Mouse (Mus musculus): ENCODE measurements around the gene Fam207a. TPM values are rescaled to one million over a fixed set of nuclear protein-coding genes. Genes with fewer than 3 reads are reported as not detected.

Fam207a gene
- polyA plus RNA-seq, 1 experiment from 2014 or later: 43.8 TPM

- Histone ChIP-seq H3K27ac (replicated peaks; ENCODE audit: low read depth, low read length) (no peak overlapping the region), H3K9ac (ENCODE audit: low read length) (no peak overlapping the region), H3K4me3 (ENCODE audit: low read depth, low read length) (no peak overlapping the region), H3K9me3 (ENCODE audit: control insufficient read depth, low read length) (peaks cover under 1% of the 10 kb centered on the region; the same call in 1 of the 2 replicates), H3K4me1 (ENCODE audit: control insufficient read depth, insufficient read depth, low read length) (peaks cover 7% of the 10 kb centered on the region), H3K4me2 (ENCODE audit: low read depth, severe bottlenecking) (no peak overlapping the region), H3K27me3 (ENCODE audit: control insufficient read depth, insufficient read depth, low read length) (no peaks in the 10 kb centered on the region), H3K36me3 (ENCODE audit: control insufficient read depth, insufficient read depth, low read length) (no peaks in the 10 kb centered on the region)
- ATAC-seq (ENCODE audit: insufficient number of reproducible peaks, low FRiP score, low TSS enrichment, low read depth): no peak
- no peak for DNase-seq (ENCODE audit: low spot score)
These were observed 65.5 kb downstream of the Fam207a start for GRCm38 (mm10) chr10:77450159-77450464.

GRCm38 (mm10) chr10:77449315-77450158 is 66.0 kb downstream of the Fam207a start:
- H3K4me3 ChIP-seq (ENCODE audit: low read depth, low read length): no peak overlapping the region
- H3K4me2 ChIP-seq (ENCODE audit: low read depth, severe bottlenecking): peak overlapping the region; percentile 31; the same call in 1 of the 2 replicates
- peak; percentile 47 for DNase-seq (ENCODE audit: low spot score)
- H3K9ac ChIP-seq (ENCODE audit: low read length): no peak overlapping the region; the same call in 1 of the 2 replicates
- H3K36me3 ChIP-seq (ENCODE audit: control insufficient read depth, insufficient read depth, low read length): no peaks in the 10 kb centered on the region
- peaks cover 7% of the 10 kb centered on the region for H3K4me1 ChIP-seq (ENCODE audit: control insufficient read depth, insufficient read depth, low read length)
- H3K9me3 ChIP-seq (ENCODE audit: control insufficient read depth, low read length): peaks cover 6% of the 10 kb centered on the region; the same call in 1 of the 2 replicates
- WGBS: 32% methylated on average over 23 of the region's 23 CpGs
- no peak overlapping the region for H3K27ac ChIP-seq (replicated peaks; ENCODE audit: low read depth, low read length)
- ATAC-seq (ENCODE audit: insufficient number of reproducible peaks, low FRiP score, low TSS enrichment, low read depth): peak; percentile 73; the same call in 1 of the 2 replicates
- no peaks in the 10 kb centered on the region for H3K27me3 ChIP-seq (ENCODE audit: control insufficient read depth, insufficient read depth, low read length)

GRCm38 (mm10) chr10:77448698-77449247 is 66.8 kb downstream of the Fam207a start:
- Histone ChIP-seq H3K4me3 (ENCODE audit: low read depth, low read length) (no peak overlapping the region), H3K4me2 (ENCODE audit: low read depth, severe bottlenecking) (peak overlapping the region; percentile 31; the same call in 1 of the 2 replicates)
- WGBS: 73% methylated on average over 6 of the region's 6 CpGs

GRCm38 (mm10) chr10:77448209-77448608 is 67.4 kb downstream of the Fam207a start:
- H3K4me1 ChIP-seq (ENCODE audit: control insufficient read depth, insufficient read depth, low read length): peaks cover 7% of the 10 kb centered on the region
- H3K4me2 ChIP-seq (ENCODE audit: low read depth, severe bottlenecking): no peak overlapping the region
- no peak for DNase-seq (ENCODE audit: low spot score)
- H3K9ac ChIP-seq (ENCODE audit: low read length): no peak overlapping the region
- 83% methylated on average over 7 of the region's 7 CpGs for WGBS
- H3K36me3 ChIP-seq (ENCODE audit: control insufficient read depth, insufficient read depth, low read length): no peaks in the 10 kb centered on the region
- no peak overlapping the region for H3K4me3 ChIP-seq (ENCODE audit: low read depth, low read length)
- no peak overlapping the region for H3K27ac ChIP-seq (replicated peaks; ENCODE audit: low read depth, low read length)
- H3K27me3 ChIP-seq (ENCODE audit: control insufficient read depth, insufficient read depth, low read length): no peaks in the 10 kb centered on the region
- peaks cover 6% of the 10 kb centered on the region; the same call in 1 of the 2 replicates for H3K9me3 ChIP-seq (ENCODE audit: control insufficient read depth, low read length)
- no peak for ATAC-seq (ENCODE audit: insufficient number of reproducible peaks, low FRiP score, low TSS enrichment, low read depth)

More at GRCm38 (mm10) chr10:77448698-77449247, 66.8 kb downstream of the Fam207a start:
- Histone ChIP-seq H3K9ac (ENCODE audit: low read length) (no peak overlapping the region), H3K4me1 (ENCODE audit: control insufficient read depth, insufficient read depth, low read length) (peaks cover 7% of the 10 kb centered on the region), H3K27me3 (ENCODE audit: control insufficient read depth, insufficient read depth, low read length) (no peaks in the 10 kb centered on the region), H3K9me3 (ENCODE audit: control insufficient read depth, low read length) (peaks cover 6% of the 10 kb centered on the region; the same call in 1 of the 2 replicates), H3K27ac (replicated peaks; ENCODE audit: low read depth, low read length) (no peak overlapping the region), H3K36me3 (ENCODE audit: control insufficient read depth, insufficient read depth, low read length) (no peaks in the 10 kb centered on the region)
- DNase-seq (ENCODE audit: low spot score) (no peak), ATAC-seq (ENCODE audit: insufficient number of reproducible peaks, low FRiP score, low TSS enrichment, low read depth) (no peak)

- 5% methylated on average over 2 of the region's 2 CpGs for WGBS
- DNase-seq (ENCODE audit: low spot score): no peak
- H3K9me3 ChIP-seq (ENCODE audit: control insufficient read depth, low read length): peaks cover 6% of the 10 kb centered on the region; the same call in 1 of the 2 replicates
- no peak overlapping the region for H3K4me3 ChIP-seq (ENCODE audit: low read depth, low read length)
- no peaks in the 10 kb centered on the region for H3K27me3 ChIP-seq (ENCODE audit: control insufficient read depth, insufficient read depth, low read length)
- no peak overlapping the region for H3K9ac ChIP-seq (ENCODE audit: low read length)
- H3K36me3 ChIP-seq (ENCODE audit: control insufficient read depth, insufficient read depth, low read length): no peaks in the 10 kb centered on the region
- no peak overlapping the region for H3K27ac ChIP-seq (replicated peaks; ENCODE audit: low read depth, low read length)
- H3K4me2 ChIP-seq (ENCODE audit: low read depth, severe bottlenecking): no peak overlapping the region
- peaks cover 7% of the 10 kb centered on the region for H3K4me1 ChIP-seq (ENCODE audit: control insufficient read depth, insufficient read depth, low read length)
- no peak for ATAC-seq (ENCODE audit: insufficient number of reproducible peaks, low FRiP score, low TSS enrichment, low read depth)
These were observed 67.8 kb downstream of the Fam207a start for GRCm38 (mm10) chr10:77447755-77448154.

GRCm38 (mm10) chr10:77442250-77442649 is 73.3 kb downstream of the Fam207a start:
- H3K4me2 ChIP-seq (ENCODE audit: low read depth, severe bottlenecking): no peak overlapping the region
- ATAC-seq (ENCODE audit: insufficient number of reproducible peaks, low FRiP score, low TSS enrichment, low read depth) (no peak), DNase-seq (ENCODE audit: low spot score) (no peak)
- no peak overlapping the region for H3K9ac ChIP-seq (ENCODE audit: low read length)
- H3K27ac ChIP-seq (replicated peaks; ENCODE audit: low read depth, low read length): no peak overlapping the region
- no peak overlapping the region for H3K4me3 ChIP-seq (ENCODE audit: low read depth, low read length)
- peaks cover 13% of the 10 kb centered on the region for H3K4me1 ChIP-seq (ENCODE audit: control insufficient read depth, insufficient read depth, low read length)
- no peaks in the 10 kb centered on the region for H3K27me3 ChIP-seq (ENCODE audit: control insufficient read depth, insufficient read depth, low read length)
- peaks cover 6% of the 10 kb centered on the region; the same call in 1 of the 2 replicates for H3K9me3 ChIP-seq (ENCODE audit: control insufficient read depth, low read length)
- 79% methylated on average over 4 of the region's 4 CpGs for WGBS
- no peaks in the 10 kb centered on the region for H3K36me3 ChIP-seq (ENCODE audit: control insufficient read depth, insufficient read depth, low read length)

GRCm38 (mm10) chr10:77441812-77442211 is 73.8 kb downstream of the Fam207a start:
- H3K4me3 ChIP-seq (ENCODE audit: low read depth, low read length): no peak overlapping the region
- 61% methylated on average over 3 of the region's 3 CpGs for WGBS
- ATAC-seq (ENCODE audit: insufficient number of reproducible peaks, low FRiP score, low TSS enrichment, low read depth) (no peak), DNase-seq (ENCODE audit: low spot score) (no peak)
- peaks cover 6% of the 10 kb centered on the region; the same call in 1 of the 2 replicates for H3K9me3 ChIP-seq (ENCODE audit: control insufficient read depth, low read length)
- H3K9ac ChIP-seq (ENCODE audit: low read length): no peak overlapping the region
- H3K27ac ChIP-seq (replicated peaks; ENCODE audit: low read depth, low read length): no peak overlapping the region
- H3K4me1 ChIP-seq (ENCODE audit: control insufficient read depth, insufficient read depth, low read length): peaks cover 13% of the 10 kb centered on the region
- no peaks in the 10 kb centered on the region for H3K36me3 ChIP-seq (ENCODE audit: control insufficient read depth, insufficient read depth, low read length)
- no peak overlapping the region for H3K4me2 ChIP-seq (ENCODE audit: low read depth, severe bottlenecking)
- no peaks in the 10 kb centered on the region for H3K27me3 ChIP-seq (ENCODE audit: control insufficient read depth, insufficient read depth, low read length)

DNA sequence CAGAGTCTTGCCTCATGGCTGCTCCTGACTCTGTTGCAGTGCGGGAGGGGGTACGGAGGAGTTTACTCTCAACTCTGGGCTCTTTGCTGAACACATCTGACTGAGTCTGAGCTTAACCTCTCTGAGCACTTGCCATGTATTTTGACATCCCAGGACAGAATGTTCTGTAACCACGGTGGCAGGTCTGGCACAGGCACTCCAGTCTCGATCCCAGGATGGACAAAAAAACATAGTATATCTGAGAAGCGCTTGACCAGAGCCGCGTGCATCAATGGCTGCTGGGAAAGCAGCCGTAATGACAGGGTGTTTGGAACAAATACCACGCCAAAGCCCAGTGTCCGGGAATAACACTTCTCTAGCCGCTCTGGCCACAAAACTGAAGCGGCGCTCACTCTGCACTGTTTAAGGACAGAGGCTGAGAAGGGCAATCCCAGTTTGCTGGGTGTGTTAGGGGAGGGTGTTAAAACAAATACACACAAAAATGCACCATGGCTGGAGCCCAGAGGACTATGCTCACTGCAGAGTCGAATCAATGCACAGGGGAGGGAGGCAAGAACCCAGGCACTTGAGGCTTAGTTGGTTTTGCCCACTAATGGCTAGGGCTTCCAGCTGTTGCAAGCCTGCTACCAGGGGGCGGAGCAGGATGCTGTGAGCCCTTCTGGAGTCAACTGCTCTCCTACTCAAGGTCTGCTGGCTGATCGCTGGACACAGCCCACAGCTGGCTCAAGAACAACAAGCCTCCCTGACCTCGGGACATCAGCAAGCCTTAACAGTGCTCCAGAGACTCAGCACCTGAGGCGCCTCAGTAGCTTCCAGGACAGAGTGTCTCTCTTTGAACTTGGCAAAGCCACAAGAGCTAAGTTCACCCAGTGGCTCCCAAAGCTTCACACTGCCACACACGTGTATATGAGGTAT is 74.5 kb downstream of the Fam207a start:
- peak; percentile 28 for DNase-seq (ENCODE audit: low spot score)
- Histone ChIP-seq H3K4me1 (ENCODE audit: control insufficient read depth, insufficient read depth, low read length) (peaks cover 13% of the 10 kb centered on the region), H3K36me3 (ENCODE audit: control insufficient read depth, insufficient read depth, low read length) (no peaks in the 10 kb centered on the region), H3K4me3 (ENCODE audit: low read depth, low read length) (no peak overlapping the region), H3K9me3 (ENCODE audit: control insufficient read depth, low read length) (peaks cover 6% of the 10 kb centered on the region; the same call in 1 of the 2 replicates), H3K27me3 (ENCODE audit: control insufficient read depth, insufficient read depth, low read length) (no peaks in the 10 kb centered on the region), H3K27ac (replicated peaks; ENCODE audit: low read depth, low read length) (no peak overlapping the region), H3K4me2 (ENCODE audit: low read depth, severe bottlenecking) (no peak overlapping the region), H3K9ac (ENCODE audit: low read length) (no peak overlapping the region)
- WGBS: 58% methylated on average over 19 of the region's 19 CpGs
- no peak for ATAC-seq (ENCODE audit: insufficient number of reproducible peaks, low FRiP score, low TSS enrichment, low read depth)

All from limb, embryonic 11.5 days (tissue).